9 mouse cellular contexts compared by ENCODE assay signal in genomic region chr4:109430854-109431253, GRCm38 (mm10). TPM values are rescaled to one million over a fixed set of nuclear protein-coding genes. Genes with fewer than 3 reads are reported as not detected.
DNase-seq lines count a peak whose midpoint lies in the region; ATAC-seq lines count a peak whose summit lies in the region.
"Had no signal": no experiment of that assay in that cellular context is flagged by ENCODE, and none has a peak within 500 bp of the region (broad histone marks: within the 10 kb centered on the region; RNA-seq: fewer than 3 reads in every experiment).

No protein-coding gene starts in this region.

- peaks cover 32% of the 10 kb centered on the region for H3K4me1 ChIP-seq in forebrain, embryonic 10.5 days
- peaks cover 12% of the 10 kb centered on the region; the same call in 1 of the 2 replicates for H3K4me1 ChIP-seq in forebrain, embryonic 12.5 days
- peaks cover 17% of the 10 kb centered on the region for H3K4me1 ChIP-seq in embryonic facial prominence, embryonic 15.5 days

- no peak overlapping the region for H3K4me2 ChIP-seq in forebrain, embryonic 12.5 days
- H3K4me2 ChIP-seq in embryonic facial prominence, embryonic 15.5 days (replicated peaks), result no peak overlapping the region

- intact Hi-C loops in heart, postnatal 14 days (cut with DNase I), result loop anchor here (10.0 kb wide), 1 partner anchor 274 kb away; no protein-coding TSS in a partner anchor

- no peaks in the 10 kb centered on the region for H3K9me3 ChIP-seq in forebrain, embryonic 10.5 days
- no peaks in the 10 kb centered on the region for H3K9me3 ChIP-seq in forebrain, embryonic 12.5 days
- H3K9me3 ChIP-seq in embryonic facial prominence, embryonic 15.5 days (replicated peaks), result no peaks in the 10 kb centered on the region

- no peak overlapping the region for H3K4me3 ChIP-seq in forebrain, embryonic 10.5 days
- no peak overlapping the region for H3K4me3 ChIP-seq in forebrain, embryonic 12.5 days (replicated peaks)
- H3K4me3 ChIP-seq in embryonic facial prominence, embryonic 15.5 days (replicated peaks), result no peak overlapping the region
- H3K4me3 ChIP-seq: myocyte had no signal

- no peak overlapping the region for H3K9ac ChIP-seq in forebrain, embryonic 12.5 days
- no peak overlapping the region for H3K9ac ChIP-seq in embryonic facial prominence, embryonic 15.5 days

- no peak for DNase-seq in forebrain, embryonic 10.5 days (ENCODE audit: extremely low spot score, low spot score)
- DNase-seq in adrenal gland, postnatal 25 days, result peak; percentile 48
- peak; percentile 62 to 63 for DNase-seq in heart, postnatal 14 days
- DNase-seq in kidney, postnatal 4 days, result peak; percentile 63 to 70
- DNase-seq in lung, postnatal 4 days, result peak; percentile 70 to 80
- peak; percentile 72 to 78 for DNase-seq in spleen, postnatal 36 days (ENCODE audit: low spot score in 2 of 2)

- no peak for ATAC-seq in forebrain, embryonic 12.5 days (ENCODE audit: low FRiP score)
- 0 out of 2 replicates have a peak, but pooled peaks have one; percentile 60 for ATAC-seq in embryonic facial prominence, embryonic 15.5 days (ENCODE audit: insufficient number of reproducible peaks, low FRiP score, low TSS enrichment, low read depth)

- H3K36me3 ChIP-seq in forebrain, embryonic 10.5 days (replicated peaks), result no peaks in the 10 kb centered on the region
- H3K36me3 ChIP-seq in forebrain, embryonic 12.5 days (replicated peaks), result no peaks in the 10 kb centered on the region
- H3K36me3 ChIP-seq in embryonic facial prominence, embryonic 15.5 days, result no peaks in the 10 kb centered on the region

- 0 out of 2 replicates have a peak overlapping the region, but pooled peaks have one; percentile 44 for H3K27ac ChIP-seq in forebrain, embryonic 10.5 days
- H3K27ac ChIP-seq in forebrain, embryonic 12.5 days, result no peak overlapping the region
- H3K27ac ChIP-seq in embryonic facial prominence, embryonic 15.5 days (replicated peaks), result no peak overlapping the region

- H3K27me3 ChIP-seq in forebrain, embryonic 10.5 days (ENCODE audit: poor library complexity, severe bottlenecking), result no peaks in the 10 kb centered on the region
- H3K27me3 ChIP-seq in forebrain, embryonic 12.5 days, result no peaks in the 10 kb centered on the region
- no peaks in the 10 kb centered on the region for H3K27me3 ChIP-seq in embryonic facial prominence, embryonic 15.5 days

- 55% methylated on average over 13 of the region's 13 CpGs for WGBS in forebrain, embryonic 10.5 days
- 56% methylated on average over 13 of the region's 13 CpGs for WGBS in forebrain, embryonic 12.5 days
- 39% methylated on average over 13 of the region's 13 CpGs for WGBS in embryonic facial prominence, embryonic 15.5 days

RNA-seq across cellular contexts. Expression of gene Ttc39a, which starts 24.4 kb away (rescaled TPM):
- polyA plus RNA-seq in forebrain, embryonic 10.5 days (2016; fragmentation: Nextera tagmentation; extraction: Ambion mirVana), result 4.2 and 4.9 TPM in 2 replicates
- polyA plus RNA-seq in forebrain, embryonic 12.5 days (2016; fragmentation: Nextera tagmentation; extraction: Ambion mirVana), result 1.1 and 2.5 TPM in 2 replicates
- total RNA-seq in adrenal gland, postnatal 25 days (2021), result 4.9 and 7.8 TPM in 2 replicates
- 6.6 and 7.5 TPM in 2 replicates for polyA plus RNA-seq in embryonic facial prominence, embryonic 15.5 days (2015; fragmentation: Nextera tagmentation; extraction: Ambion mirVana)
- total RNA-seq in heart, postnatal 14 days (2021), result 1 to 10 TPM; 1.2 to 1.6 TPM

RNA-seq across cellular contexts. Expression of gene Rnf11, which starts 53.7 kb away (rescaled TPM):
- polyA plus RNA-seq in forebrain, embryonic 10.5 days (2016; fragmentation: Nextera tagmentation; extraction: Ambion mirVana), result 20.6 and 21.0 TPM in 2 replicates
- polyA plus RNA-seq in forebrain, embryonic 12.5 days (2016; fragmentation: Nextera tagmentation; extraction: Ambion mirVana), result 49.1 and 53.8 TPM in 2 replicates
- total RNA-seq in adrenal gland, postnatal 25 days (2021), result 184 and 194 TPM in 2 replicates
- polyA plus RNA-seq in embryonic facial prominence, embryonic 15.5 days (2015; fragmentation: Nextera tagmentation; extraction: Ambion mirVana), result 53.5 and 54.0 TPM in 2 replicates
- total RNA-seq in heart, postnatal 14 days (2021), result 100 to 1,000 TPM; 102 to 106 TPM
